Mouse (Mus musculus) heart, postnatal 0 days (tissue): ENCODE data around the gene Klf3.

Experiments used
- CTCF ChIP-seq: IDR thresholded peaks from 2 replicates; pipeline ENCODE4 v1.5.1; 2016; ENCODE audit warnings: antibody characterized with exemption, control low read depth, low read depth
- EP300 ChIP-seq: IDR thresholded peaks from 2 replicates; pipeline ENCODE4 v1.6.1; 2016; ENCODE audit warnings: antibody characterized with exemption, low read depth

DNA sequence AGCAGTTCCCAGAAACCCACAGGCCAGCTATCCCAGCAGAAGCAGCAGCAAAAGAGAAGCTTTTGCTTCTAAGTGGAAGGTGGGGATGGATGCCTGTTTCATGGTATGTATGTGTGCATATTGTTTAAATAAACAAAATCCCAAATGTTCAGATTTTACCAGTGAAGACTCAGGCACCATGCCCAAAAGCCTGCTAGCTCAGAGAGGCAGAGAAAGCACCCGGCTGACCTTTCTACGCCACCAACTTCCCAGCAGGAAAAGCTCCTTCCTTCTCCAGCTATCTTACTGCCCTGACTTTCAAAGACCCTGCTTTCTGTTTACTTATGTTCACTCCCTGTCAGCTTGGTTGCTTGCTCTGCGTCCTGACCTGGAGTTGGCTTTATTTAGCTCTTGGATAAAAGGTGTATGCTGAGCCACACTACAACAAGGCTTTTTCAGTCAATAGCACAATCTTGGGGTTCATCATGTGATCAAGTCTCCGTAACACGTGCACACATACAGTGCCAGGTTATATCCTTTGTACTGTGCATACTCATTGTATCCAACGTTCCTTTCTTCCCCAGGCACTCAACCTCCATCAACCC lies 35.9 kb downstream of the Klf3 start:
- TF ChIP-seq CTCF (no peak), EP300 (no peak)
